Mouse (Mus musculus) 3134 (cell line): ENCODE data around the gene Chrne.
"Not testable (repeated sequence)": the region's sequence is repeated elsewhere in the genome, so short reads cannot be mapped to it uniquely, and the experiment has no call there.

ENCODE experiments used
- DNase-seq: peaks from one replicate; pipeline ENCODE4 v3.0.0-alpha.2; 2011; ENCODE audit warnings: low spot score; ENCODE audit not compliant: insufficient read length; ENCODE audit errors: extremely low read depth

The Chrne gene

DNA sequence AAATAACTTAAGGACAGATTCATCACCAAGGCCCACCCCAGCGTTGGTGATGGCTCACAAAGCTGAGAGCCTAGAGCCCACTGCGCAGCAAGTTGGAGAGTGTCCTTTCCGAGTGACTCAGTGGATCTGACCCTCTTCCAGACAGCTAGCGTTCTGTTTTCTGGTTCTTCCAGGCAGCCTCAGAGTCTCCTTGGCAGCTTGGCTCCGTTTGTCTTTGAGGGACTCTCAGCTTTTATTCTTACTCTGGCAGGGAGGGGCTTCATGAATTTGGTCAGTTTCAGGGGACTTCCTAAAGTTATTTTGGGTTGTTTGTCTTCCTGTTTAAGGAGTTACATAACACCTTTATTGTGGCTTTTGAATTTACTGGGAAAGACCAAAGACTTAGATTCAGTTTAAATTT, 32.1 kb downstream of the Chrne start:
- no peak for DNase-seq

DNA sequence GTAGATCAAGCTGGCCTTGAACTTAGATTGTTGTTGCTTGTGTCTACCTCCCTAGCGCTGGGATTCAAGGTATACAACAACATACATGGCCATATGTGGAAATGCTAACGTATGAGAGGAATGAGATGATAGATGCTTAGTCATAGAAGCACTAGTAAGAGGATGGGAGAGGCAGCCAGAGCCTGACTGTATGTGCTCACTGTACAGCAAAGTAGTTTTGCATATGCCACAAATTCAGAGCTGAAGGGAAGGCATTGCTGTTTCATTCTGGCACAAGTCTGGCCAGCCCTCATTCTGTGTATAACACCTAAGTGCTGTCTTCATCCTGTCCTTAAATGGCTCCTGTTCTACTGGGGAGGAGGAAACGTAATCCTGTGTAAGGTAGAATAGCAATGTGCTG, 32.8 kb downstream of the Chrne start:
- DNase-seq, result no peak

DNA sequence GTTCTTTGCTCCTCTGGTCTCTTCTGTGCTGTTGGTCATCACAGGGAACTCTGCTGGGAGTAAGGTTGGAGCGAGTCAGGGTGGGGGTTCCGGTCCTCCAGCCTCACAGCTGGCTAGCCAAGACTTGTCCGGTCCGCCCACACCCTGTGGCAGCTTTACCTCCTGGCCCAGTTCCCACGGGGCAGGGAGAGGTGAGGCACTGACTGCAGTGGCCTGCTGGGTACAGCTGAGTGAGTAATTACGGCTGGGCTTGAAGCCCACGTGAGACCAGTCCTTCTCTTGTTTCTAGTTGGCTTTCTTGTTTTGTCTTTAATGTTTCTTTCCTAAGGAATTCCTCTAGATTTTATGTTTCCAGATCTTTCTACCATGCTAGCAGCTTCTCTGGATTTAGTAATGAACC, 33.6 kb downstream of the Chrne start:
- peak; percentile 83 for DNase-seq

DNA sequence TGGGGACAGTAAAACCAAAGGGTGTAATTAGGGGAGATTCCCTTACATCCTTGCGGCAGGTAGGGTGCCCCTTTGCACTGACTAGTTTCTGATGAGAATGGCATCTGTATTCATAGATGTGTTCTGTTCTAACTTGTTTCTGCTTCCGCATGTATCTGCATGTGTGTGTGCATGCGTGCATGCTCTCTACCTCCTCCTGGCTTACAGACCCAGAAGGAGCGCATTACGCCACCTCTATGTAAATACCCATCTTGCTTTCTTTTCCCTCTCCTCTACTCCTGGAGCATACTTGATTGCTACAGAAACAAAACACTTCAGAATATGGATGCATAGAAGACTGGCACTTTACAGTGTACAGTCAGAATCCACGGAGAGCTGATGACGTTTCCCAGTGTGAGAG, 35.2 kb downstream of the Chrne start:
- no peak for DNase-seq

DNA sequence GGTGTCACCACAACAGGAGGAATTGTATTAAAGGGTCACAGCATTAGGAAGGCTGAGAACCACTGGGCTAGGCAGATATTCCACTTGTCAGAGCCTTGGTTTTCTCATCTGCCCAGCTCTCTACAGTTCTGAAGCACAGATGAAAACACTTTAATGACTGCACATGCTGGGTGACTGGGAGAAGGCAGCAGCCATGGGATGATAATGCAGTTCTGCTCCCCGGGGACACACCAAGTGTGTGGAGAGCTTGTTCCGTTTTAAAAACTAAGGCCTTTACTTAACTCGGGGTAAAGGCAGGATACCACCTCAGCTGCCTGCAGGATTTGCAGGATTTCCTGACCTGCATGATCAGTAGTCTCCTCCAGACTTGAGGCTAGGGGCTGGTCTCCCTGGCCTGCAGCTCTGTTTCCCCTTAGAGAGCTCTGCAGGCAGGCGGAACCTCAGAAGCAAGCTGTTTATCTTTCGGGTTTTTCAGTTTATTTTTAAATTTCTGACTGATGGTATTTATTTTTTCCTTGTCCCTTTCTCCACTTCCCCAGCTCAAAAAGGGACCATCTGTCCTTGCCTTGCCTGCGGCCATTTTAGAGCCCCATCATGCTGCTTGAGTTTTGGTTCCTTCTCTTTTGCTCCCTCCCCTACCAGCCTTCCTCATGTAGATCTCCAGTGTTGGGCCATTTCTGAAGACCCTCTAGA, 35.8 kb downstream of the Chrne start:
- no peak for DNase-seq

DNA sequence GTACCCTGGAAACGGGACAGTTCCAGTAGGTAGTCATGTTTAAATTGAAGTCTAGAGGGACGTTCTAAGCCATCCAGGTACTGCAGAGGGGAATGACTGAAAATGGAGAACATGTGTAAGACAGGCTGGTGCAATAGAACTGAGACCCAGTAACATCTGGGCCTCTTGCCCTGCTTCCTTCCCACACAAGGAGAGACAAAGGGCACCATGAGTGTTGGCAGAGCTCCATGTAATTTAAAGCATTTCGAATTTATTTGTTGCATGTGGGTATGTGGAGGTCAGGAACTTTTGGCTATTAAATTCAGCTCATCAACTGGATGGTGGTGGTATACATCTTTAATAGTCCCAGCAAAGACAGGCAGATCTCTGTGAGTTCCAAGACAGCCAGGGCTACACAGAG, 36.8 kb downstream of the Chrne start:
- DNase-seq, result no peak

DNA sequence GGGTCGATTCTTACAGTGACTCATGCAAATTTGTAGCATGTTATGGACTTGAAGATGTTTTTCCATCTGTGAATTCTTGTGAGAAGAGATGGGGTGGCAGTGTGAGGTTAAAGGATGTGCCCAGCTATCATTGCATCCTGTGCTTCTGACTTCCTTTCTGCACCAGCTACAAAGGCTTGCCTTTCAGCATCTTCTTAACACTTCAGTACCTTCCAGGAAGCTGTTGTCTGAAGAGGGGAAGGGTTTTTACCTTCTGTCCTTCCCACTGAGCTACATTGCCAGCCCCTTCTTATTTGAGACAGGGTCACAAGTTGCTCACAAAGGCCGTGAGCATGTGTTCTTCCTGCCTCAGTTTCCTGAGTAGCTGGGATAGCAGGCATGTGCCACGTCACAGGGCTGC, 38.1 kb downstream of the Chrne start:
- no peak for DNase-seq

DNA sequence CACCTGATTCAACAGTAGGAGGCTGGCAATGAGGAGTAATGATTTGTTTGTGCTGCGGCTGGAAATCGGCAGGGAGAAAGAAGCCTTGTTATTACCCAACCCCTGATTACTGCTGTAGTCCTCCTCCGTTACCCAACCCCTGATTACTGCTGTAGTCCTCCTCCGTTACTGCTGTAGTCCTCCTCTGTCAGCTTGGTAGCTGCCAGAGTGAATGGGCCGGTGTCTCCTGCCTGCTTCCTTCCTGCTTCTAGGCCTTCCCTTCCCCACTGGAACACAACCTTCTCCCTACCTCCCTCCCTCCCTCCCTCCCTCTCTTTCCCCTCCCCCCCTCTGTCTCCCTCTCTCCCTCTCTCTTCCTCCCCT, 38.7 kb downstream of the Chrne start:
- peak; percentile 34 for DNase-seq

DNA sequence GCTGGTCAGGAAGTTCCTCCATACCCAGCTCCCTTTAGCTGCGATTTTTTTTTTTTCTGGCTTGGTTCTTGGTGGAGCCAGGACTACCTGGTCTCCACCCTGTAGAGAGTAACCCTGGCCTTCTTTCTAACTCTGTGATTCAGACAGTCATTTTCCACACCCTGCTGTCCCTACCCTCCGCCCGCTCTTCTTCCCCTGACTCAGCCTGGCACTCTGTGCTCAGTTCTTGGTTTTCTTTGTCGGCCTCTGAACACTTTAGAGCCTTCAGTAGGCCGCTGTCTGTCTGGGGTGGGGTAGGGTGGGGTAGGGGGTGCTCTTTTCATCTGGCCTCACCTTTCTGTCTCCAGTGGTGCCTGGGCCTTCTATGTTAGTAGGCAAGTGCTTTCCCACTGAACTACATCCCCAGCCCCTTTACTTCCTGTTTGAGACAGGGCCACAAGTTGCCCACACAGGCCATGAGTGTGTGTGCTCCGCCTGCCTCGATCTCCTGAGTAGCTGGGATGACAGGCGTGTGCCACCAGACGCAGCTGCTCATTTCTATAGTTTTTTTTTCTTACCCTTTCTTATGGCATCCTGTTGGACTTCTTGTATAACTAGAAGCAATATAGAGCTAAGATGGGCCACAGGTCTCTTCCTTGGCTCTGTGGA, 39.2 kb downstream of the Chrne start:
- peak; percentile 64 for DNase-seq

DNA sequence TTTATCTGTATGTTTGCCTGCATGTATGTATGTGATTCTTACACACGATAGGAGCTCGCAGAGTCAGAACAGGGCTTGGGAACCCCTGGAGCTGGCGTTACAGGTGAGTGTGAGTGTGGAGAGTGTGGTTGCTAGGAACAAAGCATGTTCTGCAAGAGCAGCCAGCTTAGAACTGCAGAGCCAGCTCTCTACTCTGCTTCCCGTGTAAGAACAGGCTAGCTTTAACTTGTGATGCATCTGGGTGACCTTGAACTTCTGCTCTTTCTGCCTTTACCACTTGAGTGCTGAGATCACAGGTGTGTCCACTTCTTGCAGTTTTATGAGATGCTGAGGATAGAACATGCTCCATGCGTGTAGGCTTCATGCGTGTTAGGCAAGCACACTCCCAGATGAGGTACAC, 40.1 kb downstream of the Chrne start:
- DNase-seq, result no peak

DNA sequence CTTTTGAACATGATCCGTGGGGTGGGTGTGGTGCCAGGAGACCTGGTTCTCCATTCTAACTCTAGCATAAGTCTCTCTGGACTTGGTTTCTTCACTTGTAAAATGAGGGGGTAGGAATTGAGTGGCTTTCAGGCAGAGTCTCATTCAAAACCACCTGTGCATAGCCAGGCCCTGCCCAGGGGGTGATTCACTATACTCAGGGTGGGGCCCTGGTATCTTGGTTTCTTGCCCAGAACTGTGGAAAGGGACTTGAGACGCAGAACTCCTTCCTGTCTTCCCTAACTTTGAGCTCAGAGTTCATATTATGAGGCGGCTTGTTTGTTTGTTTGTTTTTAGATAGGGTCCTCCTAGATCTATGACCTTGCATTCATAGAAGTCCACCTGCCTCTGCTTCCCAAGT, 41.8 kb downstream of the Chrne start:
- peak; percentile 49 for DNase-seq

DNA sequence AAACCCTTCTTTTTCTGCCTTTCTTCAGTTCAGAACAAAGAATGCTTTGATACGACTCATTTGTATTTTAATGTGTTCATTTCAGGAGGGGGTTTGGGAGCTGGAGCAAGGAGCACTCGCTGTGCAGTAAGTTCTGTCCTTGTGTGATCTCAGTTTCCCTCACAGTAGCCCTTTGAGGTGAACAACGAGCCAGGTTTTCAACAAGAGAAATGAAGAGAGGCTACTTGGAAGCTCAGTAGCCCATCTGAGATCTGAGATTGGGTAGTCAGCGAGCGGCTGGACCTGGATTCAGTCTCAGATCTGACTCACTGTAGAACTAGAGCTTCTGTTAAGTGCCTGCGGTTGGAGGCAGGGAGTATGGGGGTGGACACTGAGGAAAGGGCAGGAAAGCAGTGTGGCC, 45.1 kb downstream of the Chrne start:
- peak; percentile 62 for DNase-seq

DNA sequence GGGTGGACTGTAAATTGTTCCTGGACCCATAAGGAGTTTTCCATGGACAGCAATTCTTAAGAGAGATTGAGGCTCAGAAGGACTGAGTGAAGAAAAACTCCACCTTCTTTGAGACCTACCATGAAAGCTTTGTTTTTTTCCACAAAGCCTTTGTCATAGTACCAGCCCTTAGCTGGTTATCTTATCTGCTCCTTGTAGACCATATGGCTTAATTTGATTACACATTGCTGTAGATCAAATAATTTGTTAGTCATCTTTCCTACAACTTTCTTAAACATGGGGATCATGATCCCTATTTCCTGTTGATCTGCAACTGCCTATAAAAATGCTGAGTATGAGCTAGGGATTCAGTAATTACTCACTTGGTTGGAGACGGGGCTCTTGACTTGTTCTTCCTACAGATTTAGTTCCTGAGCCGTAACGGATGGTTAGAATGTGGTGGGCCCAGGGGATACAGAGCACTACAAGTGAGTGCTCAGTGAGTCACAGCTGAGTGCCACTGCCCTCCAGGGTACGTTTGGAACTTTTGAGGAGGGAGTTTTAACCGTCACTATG, 46.6 kb downstream of the Chrne start:
- DNase-seq, result no peak

DNA sequence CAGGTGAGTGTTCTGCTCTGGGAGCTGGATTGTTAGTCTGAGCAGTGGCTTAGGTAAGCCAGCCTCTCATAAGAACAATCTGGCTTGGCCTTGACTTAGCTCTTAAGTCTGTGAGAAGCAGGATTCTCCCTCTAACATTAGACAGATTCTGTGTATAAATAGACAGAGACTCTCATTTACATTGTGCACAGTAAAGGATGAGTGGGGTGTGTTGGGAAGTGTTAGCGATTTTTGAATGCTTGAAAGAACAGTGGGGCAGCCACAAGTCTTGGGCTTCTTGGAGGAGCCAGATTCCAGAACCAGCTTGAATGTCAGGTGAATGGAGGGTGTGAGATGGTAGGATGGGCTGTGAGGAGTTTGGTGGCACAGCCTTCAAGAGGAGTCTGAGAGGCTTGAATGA, 47.4 kb downstream of the Chrne start:
- no peak for DNase-seq

DNA sequence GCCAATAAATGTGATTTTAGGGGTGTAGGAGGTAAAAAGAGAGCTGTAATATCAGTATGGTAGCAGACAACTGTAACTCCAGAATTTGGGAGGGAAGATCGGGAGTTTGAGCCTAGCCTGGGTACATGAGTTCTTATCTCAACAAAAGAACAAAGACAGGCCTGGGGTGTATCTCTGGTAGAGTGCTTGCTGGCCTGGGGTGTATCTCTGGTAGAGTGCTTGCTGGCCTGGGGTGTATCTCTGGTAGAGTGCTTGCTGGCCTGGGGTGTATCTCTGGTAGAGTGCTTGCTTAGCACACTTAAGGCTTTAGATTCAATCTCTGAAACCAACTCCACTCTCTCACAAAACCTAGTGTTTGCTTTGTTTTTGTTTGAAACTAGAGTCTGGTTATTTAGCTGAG, 48.4 kb downstream of the Chrne start:
- not testable (repeated sequence) for DNase-seq

DNA sequence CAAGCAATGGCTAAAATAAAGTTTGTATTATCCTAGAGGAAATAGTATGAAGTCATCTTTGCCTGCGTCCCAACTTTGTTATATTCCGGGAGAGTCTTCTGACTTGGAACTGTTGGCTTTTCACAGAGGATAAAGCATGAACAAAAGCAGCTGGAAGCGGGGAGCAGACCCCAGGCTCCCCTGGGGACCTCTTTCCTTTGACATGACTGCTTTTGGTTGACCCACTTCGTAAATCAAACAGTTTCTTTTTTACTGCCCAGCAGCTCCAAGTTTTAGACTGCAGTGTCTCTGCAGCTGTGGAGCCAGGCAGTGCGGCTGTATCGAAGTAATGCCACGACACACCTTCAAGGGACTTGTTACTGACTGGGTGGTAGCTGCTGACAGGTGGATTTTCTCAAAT, 52.4 kb downstream of the Chrne start:
- no peak for DNase-seq
